Mouse (Mus musculus): ENCODE data around the gene Pfdn6. TPM values are rescaled to one million over a fixed set of nuclear protein-coding genes. Genes with fewer than 3 reads are reported as not detected.
"Not testable (repeated sequence)": the region's sequence is repeated elsewhere in the genome, so short reads cannot be mapped to it uniquely, and the experiment has no call there.

Gene Pfdn6
- total RNA-seq, 2 experiments from 2014 or later, result 95.7 to 97.8 TPM

DNA sequence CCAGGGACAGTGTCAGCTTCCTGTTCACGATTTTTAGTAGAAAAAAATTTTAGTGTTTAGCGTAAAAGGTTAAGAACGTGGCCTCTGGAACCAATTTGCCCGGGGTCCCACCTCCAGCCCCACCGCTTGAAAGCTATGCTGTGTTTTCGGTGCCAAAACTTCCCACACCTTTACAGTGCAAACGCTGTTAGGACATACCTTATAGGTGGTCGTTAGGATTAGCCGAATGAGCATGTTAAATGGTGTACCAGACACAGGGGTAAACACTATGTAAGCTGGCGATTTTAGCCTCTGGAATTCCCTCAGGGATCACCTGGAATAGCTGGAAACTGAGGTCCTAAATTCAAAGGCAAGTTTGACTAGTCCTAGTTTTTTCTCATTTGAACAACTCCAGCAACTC, 16.2 kb upstream of the Pfdn6 start:
- DNase-seq (ENCODE audit: extremely low spot score in 1 of 2, low spot score in 1 of 2), result no peak

DNA sequence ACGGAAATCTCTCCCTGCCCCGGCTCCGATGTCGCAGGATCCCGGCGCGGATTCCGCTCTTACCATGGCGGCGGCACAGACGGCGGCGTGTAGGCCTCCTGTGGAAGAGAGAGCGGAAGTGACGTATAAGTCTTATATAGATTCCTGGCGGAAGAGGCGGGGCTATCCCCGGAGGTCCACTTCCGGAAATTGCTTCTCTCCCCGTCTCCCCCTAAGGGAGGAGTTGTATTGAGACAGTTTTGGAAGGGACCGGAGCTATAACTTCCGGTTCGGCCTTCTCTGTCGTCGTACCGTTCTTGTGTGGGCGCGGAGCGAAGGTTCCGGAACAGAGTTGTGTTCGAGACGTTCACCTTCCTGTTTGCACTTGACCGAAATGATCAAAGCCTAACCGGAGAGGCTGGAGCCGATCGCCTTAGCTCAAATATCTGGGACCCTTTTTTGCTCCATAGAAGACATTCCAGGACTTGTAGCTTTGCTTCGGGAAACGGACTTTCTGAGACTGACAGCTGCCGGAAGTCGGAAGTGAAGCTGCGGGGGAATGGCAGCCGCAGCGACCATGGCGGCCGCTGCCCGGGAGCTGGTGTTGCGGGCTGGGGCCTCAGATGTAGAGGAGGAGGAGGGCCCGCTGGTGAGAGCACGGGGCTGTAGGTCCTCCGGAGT, 15.5 kb upstream of the Pfdn6 start, which contains the start of the genes Vps52 and Rps18:
Vps52 (plus strand) TSS at position 258 of the 660 bp plus-strand sequence.
Rps18 (minus strand) TSS at position 447 of the 660 bp plus-strand sequence.
- peak; percentile 91 for DNase-seq (ENCODE audit: extremely low spot score in 1 of 2, low spot score in 1 of 2)

DNA sequence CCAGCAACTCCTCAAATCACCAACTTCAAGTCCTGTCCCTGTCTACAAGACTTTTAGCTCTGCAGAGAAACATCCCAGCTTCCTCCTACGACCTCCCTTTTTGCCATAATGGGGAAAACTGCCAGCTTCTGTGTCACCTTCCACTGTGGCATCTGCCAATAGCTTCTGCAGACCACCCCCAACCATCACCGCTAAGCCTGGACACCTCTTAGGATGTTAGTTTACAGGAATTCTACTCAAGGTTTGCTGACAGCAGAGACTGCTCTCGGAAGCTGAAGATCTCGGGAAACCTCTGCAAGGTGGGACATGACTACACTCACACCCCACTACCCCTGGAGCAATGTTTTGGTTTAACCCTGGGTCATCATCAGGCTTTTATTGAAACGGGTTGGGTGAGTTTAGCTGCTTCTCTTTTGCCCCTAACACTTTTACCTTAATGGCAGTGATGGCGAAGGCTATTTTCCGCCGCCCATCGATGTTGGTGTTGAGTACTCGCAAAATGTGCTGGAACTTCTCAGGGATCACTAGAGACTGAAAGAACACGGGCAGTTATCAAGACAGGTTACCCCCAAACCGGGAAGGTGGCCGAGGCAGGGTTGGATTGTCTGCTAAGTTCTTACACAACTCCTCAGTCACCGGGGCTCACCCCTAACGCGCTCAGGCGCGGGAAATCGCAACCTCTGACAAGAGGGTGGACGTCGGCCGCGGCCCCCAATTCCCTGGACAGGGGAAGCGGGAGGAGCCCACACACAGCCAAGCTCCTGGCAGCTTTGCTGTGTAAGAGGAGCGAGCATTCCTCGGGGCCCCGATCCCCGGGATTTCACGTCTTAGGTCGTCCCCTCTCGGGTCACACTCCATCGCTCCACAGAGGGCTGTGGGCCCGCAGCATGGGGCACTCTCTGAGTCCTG, 14.8 kb upstream of the Pfdn6 start:
- DNase-seq (ENCODE audit: extremely low spot score in 1 of 2, low spot score in 1 of 2), result no peak

DNA sequence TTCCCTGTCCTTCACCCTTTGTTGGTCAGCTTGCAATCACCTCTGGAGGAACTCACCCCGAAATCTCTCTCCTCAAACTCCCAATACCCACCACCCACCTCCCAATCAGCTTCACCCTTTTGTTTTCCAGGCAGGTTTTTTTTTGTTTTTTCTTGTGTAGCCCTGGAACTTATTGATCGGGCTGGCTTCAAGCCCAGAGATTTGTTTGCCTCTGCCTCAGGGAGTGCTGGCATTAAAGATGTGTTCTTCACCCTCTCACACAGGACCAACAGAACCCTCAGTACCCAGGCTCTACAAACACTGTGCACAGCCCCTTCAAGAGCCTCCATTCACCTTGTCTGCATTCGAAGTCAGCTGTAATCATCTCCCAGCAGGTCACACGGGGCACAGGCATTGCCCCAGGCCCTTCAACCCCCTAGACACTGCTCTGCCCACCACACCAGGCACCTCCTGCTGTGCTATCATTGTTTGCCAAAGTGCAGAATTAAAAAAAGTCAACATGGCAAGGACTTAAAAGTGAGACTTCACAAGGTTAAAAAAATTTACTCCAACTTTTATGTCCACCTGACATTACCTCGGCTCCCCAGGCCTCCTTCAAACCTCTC, 13.9 kb upstream of the Pfdn6 start:
- DNase-seq (ENCODE audit: extremely low spot score in 1 of 2, low spot score in 1 of 2), result no peak

DNA sequence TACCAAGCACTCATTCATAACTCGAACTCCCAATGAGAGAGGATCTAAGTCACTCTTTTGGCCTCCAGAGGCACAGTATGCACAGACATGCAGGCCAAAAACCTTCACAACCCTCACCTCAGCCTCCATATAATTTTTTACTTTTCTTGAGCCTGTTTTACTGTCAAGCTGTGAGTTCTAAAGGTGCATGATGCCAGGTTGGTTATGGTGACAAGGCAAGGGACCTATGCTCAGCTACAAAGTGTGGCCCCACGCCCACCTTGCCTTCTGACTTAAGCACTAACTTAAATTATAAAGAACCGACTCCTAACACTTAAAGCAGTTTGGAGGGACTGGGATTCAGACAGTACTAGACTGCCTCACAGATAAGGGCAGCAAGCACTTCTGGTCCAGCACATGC, 13.2 kb upstream of the Pfdn6 start:
- no peak for DNase-seq (ENCODE audit: extremely low spot score in 1 of 2, low spot score in 1 of 2)

DNA sequence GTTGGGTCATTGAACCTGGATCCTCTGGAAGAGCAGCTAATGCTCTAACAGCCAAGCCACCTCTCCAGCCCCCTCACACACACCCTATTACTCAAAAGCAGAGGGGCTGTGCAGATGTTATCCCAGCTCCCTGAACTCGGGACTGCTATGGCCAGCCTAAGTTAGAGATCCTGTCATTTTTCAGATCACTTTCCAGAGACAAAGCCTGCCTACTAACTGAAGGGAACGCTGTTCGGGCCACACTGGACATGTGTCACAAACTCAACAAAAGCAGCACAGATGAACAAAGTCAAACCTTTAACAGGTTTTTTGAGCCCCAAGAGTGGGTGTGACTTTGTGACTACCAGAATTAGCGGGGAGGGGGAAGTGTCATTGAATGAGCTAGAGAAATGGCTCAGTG, 12.7 kb upstream of the Pfdn6 start:
- DNase-seq (ENCODE audit: extremely low spot score in 1 of 2, low spot score in 1 of 2), result no peak

DNA sequence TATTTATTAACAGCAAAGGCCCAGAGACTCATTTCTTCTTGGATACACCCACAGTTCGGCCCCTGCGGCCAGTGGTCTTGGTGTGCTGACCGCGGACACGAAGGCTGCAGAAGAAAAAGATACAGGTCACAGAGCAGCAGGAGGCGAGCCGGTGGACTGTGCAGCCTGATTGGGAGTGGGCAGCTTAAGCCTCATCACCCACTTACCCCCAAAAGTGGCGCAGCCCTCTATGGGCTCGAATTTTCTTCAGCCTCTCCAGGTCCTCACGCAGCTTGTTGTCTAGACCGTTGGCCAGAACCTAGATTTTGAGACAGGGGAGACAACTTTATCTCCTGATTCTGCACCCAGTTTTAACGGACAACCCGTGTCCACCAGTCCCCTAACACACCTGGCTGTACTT, 11.9 kb upstream of the Pfdn6 start:
- DNase-seq (ENCODE audit: extremely low spot score in 1 of 2, low spot score in 1 of 2), result not testable (repeated sequence)

DNA sequence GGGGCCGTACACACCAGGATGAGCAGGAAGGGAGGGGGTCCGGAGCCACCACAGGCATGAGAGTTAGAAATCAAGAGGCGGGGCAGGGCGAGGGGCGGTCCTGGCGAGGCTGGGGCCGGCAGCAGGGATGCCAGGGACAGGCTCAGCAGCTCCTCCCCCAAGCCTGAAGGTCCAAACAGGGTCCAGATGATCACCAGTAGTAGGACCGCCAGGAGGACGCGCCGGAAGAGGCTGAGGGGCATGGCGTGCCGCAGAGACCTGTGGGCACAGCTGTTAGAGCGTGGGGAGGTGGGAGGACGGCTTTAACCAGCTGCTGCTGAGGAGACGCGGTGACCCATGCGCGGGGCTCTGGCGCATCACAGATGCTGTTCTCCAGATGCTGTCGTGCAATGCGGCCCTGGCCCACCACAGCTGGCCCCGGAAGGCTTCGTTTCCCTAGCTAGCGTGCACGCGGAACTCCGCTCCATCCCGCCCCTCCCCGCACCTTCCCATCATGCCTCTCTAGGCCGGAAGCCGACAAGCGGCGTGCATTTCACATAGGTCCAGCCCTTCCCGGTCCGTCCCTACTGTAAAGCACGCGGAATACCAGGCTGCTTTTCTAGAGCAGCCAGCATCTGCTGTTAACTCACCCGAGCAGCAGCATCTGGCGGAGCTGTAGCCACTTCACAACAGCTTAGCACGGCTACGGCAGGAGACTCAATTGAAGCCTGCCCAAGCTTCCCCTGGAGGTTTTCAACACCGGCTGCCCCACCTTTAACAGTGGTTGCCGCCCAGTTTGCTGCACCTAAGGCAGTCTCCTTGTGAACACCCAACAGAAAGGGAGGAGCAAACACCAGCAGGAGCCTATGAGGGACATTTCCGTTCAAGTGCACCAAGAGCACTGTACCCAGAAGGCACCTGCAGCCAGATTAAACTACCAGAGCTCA, 11.1 kb upstream of the Pfdn6 start, which contains the start of gene B3galt4:
B3galt4 (minus strand) TSS at position 468 of the 926 bp plus-strand sequence.
- DNase-seq (ENCODE audit: extremely low spot score in 1 of 2, low spot score in 1 of 2), result peak; percentile 63 to 71

DNA sequence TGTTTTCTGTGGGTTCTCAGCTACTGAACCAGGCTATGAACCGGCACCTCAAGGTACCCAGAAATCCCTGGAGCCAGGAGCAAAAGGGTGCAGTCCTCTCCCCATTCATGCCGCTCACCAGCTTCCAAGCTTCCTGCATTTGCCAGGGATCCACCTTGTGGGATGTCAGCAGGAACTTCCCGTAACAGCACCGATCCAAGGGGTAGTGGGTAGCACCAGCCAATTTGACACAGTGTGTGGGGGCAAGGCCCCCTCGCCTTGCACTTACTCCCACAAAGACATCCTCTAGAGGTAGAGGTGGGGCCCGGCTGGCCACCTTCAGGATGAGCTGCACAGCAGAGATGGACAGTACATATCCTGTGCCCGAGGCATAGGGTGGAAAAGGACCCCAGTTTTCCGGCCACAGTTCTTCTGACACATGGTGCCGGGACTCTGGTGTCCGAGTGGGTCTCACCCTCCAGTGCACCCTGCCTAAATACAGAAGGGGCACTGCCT, 10.0 kb upstream of the Pfdn6 start:
- no peak for DNase-seq (ENCODE audit: extremely low spot score in 1 of 2, low spot score in 1 of 2)

DNA sequence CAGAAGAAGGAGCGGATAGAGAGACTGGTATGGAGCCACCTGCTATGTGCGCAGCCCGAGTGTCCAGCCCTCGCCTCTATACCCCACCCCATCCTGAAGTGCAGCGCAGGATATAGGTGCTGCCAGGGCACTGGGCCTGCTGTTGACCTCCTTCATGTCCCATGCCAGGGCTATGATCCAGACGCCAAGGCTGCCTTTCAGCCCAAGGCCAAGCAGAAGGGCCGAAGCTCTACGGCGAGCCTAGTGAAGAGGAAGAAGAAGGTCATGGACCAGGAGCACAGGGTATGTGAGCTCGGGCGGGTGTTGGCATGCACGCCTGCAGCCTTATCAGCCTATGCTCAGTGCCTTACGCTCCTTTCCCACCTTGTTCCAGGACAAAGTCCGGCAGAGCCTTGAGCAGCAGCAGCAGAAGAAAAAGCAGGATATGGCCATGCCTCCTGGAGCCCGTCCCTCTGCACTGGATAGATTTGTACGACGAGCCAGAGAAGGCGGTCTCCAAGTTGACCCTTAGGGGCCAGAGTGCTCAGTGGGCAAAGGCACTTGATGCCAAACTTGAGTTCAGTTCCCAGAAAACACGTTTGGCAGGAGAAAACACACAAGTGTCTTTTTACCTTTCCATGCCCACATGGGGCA, 8.9 kb upstream of the Pfdn6 start:
- no peak for DNase-seq (ENCODE audit: extremely low spot score in 1 of 2, low spot score in 1 of 2)

DNA sequence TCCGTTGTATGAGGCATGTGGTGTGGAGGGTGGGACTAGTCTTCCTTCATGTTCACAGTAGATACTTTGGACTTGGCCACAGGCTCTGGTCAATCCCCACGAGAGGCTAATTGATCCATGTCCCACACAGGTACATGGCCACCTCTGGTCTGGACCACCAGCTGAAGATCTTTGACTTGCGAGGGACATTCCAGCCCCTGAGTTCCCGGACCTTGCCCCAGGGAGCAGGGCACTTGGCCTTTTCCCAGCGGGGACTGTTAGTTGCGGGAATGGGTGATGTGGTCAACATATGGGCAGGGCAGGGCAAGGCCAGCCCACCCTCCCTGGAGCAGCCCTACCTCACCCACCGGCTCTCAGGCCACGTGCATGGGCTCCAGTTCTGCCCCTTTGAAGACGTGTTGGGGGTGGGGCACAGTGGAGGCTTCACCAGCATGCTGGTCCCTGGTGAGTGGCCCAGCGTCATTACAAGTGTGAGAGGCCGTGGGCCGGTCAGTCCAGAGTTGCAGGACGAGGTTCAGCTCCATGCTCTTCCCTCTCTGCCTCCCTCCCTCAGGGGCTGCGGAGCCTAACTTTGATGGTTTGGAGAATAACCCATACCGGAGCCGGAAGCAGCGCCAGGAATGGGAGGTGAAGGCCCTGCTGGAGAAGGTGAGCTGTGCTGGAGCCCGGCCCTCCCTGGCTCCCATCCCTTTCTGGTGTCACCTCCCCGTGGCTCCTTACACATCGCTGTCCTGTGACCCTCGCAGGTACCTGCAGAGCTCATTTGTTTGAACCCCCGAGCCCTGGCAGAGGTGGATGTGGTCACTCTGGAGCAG, 8.2 kb upstream of the Pfdn6 start:
- no peak for DNase-seq (ENCODE audit: extremely low spot score in 1 of 2, low spot score in 1 of 2)

DNA sequence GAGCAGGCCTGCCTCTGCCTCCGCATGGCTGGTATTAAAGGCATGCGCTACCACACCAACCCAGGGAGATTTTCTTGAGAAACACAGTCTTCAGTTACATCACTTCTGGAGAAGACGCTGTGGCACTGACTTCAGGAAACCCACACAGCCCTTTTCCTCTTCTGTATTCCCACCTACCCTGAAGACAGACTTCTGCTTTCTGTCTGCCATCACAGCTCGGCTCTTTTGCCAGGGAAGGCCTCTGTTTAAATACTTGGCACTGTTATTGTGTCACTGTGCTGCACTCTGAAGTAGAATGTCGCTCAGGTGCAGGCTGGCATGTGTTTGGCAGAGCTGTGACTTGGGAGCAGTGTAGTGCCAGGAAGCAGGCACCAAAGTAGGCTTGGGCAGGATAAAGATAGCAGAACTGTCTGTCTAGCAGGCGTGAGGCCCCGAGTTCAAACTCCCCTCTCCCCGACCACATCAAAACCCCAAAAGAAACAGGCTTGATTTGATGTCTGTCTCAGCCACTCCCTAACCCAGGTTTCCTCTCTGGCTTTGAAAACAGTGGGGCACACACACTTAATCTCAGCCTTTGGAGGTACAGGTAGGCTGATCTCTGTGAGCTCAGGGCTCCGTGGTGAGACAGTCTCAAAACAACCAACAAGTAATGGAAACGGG, 7.4 kb upstream of the Pfdn6 start:
- no peak for DNase-seq (ENCODE audit: extremely low spot score in 1 of 2, low spot score in 1 of 2)

DNA sequence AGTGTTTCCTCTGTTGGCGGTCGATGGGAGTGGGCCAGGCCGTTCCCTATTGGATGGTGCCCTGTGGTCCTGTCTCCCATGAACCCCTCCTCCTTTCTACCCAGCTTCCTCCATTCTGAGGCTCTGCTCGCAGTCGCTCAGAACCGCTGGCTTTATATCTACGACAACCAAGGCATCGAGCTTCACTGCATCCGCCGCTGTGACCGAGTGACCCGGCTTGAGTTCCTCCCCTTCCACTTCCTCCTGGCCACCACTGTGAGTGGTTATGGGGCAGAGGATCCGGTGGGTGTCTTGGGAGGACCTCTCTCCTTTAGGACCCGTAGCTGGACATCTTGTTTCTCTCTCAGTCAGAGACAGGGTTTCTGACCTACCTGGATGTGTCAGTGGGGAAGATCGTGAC, 3.3 kb upstream of the Pfdn6 start:
- DNase-seq (ENCODE audit: extremely low spot score in 1 of 2, low spot score in 1 of 2), result no peak

DNA sequence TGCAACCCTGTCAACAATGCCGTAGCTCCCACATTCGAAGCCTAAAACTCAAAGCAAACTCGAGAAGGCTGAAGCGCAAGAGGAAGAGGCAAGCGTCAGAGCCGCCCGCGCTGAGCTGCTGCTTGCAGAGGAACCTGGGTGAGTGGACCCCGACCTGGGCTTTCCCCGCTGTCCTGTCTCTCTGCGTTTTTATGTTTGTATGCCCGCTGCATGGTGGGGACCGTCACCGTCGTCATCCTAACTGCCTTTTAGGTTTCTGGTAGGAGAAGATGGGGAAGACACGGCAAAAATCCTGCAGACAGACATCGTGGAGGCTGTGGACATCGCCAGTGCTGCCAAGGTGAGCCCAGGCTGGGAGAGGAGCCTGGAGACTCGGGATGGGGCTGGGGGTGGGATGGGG, 1.2 kb upstream of the Pfdn6 start:
- DNase-seq (ENCODE audit: extremely low spot score in 1 of 2, low spot score in 1 of 2), result no peak

DNA sequence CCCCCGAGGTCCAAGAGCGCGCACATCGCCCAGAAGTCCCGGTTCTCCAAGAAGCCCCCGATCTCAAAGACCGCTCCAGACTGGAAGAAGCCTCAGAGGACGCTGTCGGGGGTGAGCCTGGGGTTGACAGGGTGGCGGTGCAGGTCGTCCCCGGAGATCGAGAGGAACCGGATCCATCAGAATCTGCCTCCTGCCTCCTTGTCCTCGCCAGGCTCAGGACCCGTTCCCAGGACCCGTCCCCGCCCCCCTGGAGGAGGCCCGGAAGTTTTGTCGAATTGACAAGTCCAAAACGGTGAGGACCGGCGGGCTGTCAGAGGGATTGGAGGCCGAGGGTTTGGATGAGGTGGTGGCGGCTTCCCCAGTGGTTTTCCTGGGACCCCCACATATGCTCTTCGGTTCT, 838 bp upstream of the Pfdn6 start:
- no peak for DNase-seq (ENCODE audit: extremely low spot score in 1 of 2, low spot score in 1 of 2)

DNA sequence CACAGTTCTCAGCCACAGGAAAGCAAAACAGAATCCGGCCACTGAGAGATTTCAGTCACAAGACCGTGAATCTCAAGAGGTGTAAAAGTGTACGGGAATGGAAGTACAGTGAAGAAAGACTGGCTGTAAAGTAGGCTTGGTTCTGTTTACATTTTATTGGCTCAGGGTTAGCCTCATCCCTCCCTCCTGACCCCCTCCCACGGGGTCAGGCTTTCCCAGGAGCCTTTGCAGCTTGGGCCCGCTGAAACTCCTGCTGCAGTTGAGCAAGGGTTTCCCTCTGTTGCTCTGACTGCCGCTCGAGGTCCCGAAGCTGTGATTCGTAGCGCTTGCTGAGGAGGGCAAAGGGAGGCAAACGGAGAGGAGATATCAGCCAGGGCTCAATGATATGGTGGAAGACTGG, 1.4 kb downstream of the Pfdn6 start:
- no peak for DNase-seq (ENCODE audit: extremely low spot score in 1 of 2, low spot score in 1 of 2)

DNA sequence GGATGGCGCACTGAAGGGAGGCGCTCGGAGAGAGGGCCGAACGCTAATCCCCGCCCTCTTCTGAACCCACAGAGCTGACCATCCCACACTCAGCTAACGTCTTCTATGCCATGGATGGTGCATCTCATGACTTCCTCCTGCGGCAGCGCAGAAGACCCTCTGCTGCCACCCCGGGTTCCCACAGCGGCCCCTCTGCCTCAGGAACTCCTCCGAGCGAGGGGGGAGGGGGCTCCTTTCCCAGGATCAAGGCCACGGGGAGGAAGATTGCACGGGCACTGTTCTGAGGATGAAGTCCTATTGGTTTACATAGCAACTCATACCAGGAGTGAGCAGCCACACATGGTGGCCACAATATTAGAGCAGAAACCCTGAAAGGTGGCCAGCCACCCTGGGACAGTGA, 3.1 kb downstream of the Pfdn6 start:
- no peak for DNase-seq (ENCODE audit: extremely low spot score in 1 of 2, low spot score in 1 of 2)

DNA sequence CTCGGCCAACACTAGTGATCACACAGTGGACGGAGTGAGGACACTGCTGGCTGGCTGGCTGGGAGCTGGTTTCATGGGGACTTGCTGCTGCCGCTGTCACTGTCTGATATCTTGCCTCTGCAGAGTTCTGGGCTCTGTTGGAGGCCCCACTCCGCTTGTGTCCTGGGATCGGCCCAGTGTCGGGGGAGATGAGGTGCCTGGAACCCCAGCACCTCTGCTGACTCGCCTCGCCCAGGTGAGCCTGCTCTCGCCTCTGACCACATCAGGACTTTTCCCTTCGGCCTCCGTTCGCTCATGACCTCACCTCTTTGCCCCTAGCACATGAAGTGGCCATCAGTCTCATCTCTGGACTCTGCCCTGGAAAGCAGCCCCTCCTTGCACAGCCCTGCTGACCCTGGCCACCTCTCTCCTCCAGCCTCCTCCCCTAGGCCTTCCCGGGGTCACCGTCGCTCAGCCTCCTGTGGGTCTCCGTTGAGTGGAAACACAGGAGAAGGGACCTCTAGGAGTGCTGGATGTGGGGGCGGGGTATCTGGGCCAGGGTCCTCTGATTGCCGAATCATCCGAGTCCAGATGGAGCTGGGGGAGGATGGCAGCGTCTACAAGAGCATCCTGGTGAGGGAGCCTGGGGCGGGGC, 4.6 kb downstream of the Pfdn6 start:
- DNase-seq (ENCODE audit: extremely low spot score in 1 of 2, low spot score in 1 of 2), result no peak
